Mouse (Mus musculus): ENCODE measurements around the gene Nfam1. TPM values are rescaled to one million over a fixed set of nuclear protein-coding genes. Genes with fewer than 3 reads are reported as not detected.
A peak's percentile ranks its signal among the peaks of the same experiment; 100 is the strongest.

Gene Nfam1
- total and polyA plus RNA-seq, 3 experiments: 7.4 to 10.5 TPM; not detected in 1

DNA sequence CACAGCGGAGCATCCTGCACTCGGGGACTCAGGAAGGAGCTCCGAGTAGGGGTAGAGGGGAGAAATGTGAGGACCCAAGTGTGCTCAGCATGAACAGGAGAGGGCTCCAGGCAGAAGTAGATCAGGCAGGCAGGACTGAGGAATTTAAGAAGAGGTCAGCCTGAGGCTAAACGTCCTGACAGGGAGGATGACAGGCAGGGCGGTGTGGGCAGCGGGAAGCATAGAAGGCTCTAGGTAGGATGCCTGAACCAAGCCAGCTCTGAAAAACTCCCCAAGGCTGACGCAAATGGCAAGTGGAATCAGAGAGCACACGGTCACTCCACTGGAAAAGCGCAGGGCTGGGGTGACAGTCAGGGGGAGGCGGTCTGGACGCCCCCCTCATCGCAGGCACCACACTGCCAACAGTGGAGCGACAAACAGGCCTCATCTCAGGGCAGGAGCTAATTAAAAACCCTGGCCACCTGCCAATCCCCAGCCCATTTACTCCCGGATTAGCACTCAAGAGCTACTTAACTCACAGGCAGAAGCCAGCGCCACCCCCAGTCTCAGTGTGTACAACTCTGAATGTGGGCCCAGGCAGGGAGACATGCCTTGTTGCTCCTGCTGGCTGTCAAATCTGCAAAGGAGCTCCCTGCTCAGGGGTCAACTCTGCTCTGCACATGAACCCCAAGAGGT is 22.0 kb downstream of the Nfam1 start:
- H3K79me2 ChIP-seq (ENCODE audit: control insufficient read depth, insufficient read depth, low read length, poor library complexity): no peaks in the 10 kb centered on the region
- H3K36me3 ChIP-seq (ENCODE audit: control insufficient read depth in 1 of 2, insufficient read depth in 2 of 2, low read length in 2 of 2): peaks cover 0 to 9% of the 10 kb centered on the region in 2 experiments; a peak in 2 of 4 replicates
- H3K27ac ChIP-seq (ENCODE audit: control insufficient read depth, low read depth, low read length): no peak overlapping the region
- no peak overlapping the region for H3K9ac ChIP-seq (ENCODE audit: control insufficient read depth, low read depth, low read length, poor library complexity, severe bottlenecking)
- no peak for TF ChIP-seq UBTF (IDR thresholded peaks at IDR 0.05; ENCODE audit: borderline replicate concordance, insufficient read depth, low read depth, low read length)
- TF ChIP-seq USF1 (IDR thresholded peaks at IDR 0.05; ENCODE audit: low read depth, low read length): no peak
- no peak for TF ChIP-seq TAL1 (IDR thresholded peaks at IDR 0.05; ENCODE audit: low read length)
- no peak for TF ChIP-seq JUND (IDR thresholded peaks at IDR 0.05; ENCODE audit: low read depth, low read length)
- TF ChIP-seq E2F4 (IDR thresholded peaks at IDR 0.05; ENCODE audit: borderline replicate concordance, low read depth, low read length): no peak
- TF ChIP-seq POLR2A (IDR thresholded peaks at IDR 0.05; ENCODE audit: control insufficient read depth in 1 of 2, insufficient read depth in 1 of 2, low read depth in 1 of 2, low read length in 2 of 2, poor library complexity in 1 of 2): no peak
- TF ChIP-seq TBP (IDR thresholded peaks at IDR 0.05; ENCODE audit: low read depth, low read length): no peak
- TF ChIP-seq MYB (IDR thresholded peaks at IDR 0.05; ENCODE audit: low read depth, low read length): no peak
- TF ChIP-seq NRF1 (IDR thresholded peaks at IDR 0.05; ENCODE audit: insufficient read depth, low read depth, low read length, poor library complexity, severe bottlenecking): no peak
- no peak for TF ChIP-seq MEF2A (IDR thresholded peaks at IDR 0.05; ENCODE audit: extremely low read depth, insufficient replicate concordance, low read depth, low read length, poor library complexity, severe bottlenecking)
- TF ChIP-seq ZC3H11A (IDR thresholded peaks at IDR 0.05; ENCODE audit: low read depth, low read length): no peak
- no peak for TF ChIP-seq MAZ (IDR thresholded peaks at IDR 0.05; ENCODE audit: low read depth, low read length)
- TF ChIP-seq MAFK (IDR thresholded peaks at IDR 0.05; ENCODE audit: borderline replicate concordance, low read depth, low read length): no peak
- TF ChIP-seq ZMIZ1 (IDR thresholded peaks at IDR 0.05; ENCODE audit: low read depth, low read length): no peak
- TF ChIP-seq POLR2AphosphoS2 (IDR thresholded peaks at IDR 0.05; ENCODE audit: low read length): no peak
- TF ChIP-seq NELFE (IDR thresholded peaks at IDR 0.05; ENCODE audit: low read depth, low read length): no peak
- no peak for TF ChIP-seq ETS1 (IDR thresholded peaks at IDR 0.05; ENCODE audit: low read depth, low read length)
- TF ChIP-seq USF2 (IDR thresholded peaks at IDR 0.05; ENCODE audit: borderline replicate concordance in 1 of 2, insufficient read depth in 1 of 2, low read depth in 1 of 2, low read length in 2 of 2): no peak
- no peak overlapping the region for H3K4me3 ChIP-seq (ENCODE audit: control insufficient read depth in 1 of 2, insufficient read depth in 1 of 2, low read depth in 2 of 2, low read length in 2 of 2)
- peak; percentile 40 for DNase-seq (ENCODE audit: low read depth, low spot score)
- no peaks in the 10 kb centered on the region for H3K27me3 ChIP-seq (ENCODE audit: control insufficient read depth in 1 of 2, insufficient read depth in 2 of 2, low read length in 2 of 2)
- H3K4me1 ChIP-seq (ENCODE audit: control insufficient read depth in 1 of 2, insufficient read depth in 2 of 2, low read length in 2 of 2): peaks cover 3 to 34% of the 10 kb centered on the region in 2 experiments
- H3K9me3 ChIP-seq (replicated peaks; ENCODE audit: insufficient read depth, low read length): no peaks in the 10 kb centered on the region

DNA sequence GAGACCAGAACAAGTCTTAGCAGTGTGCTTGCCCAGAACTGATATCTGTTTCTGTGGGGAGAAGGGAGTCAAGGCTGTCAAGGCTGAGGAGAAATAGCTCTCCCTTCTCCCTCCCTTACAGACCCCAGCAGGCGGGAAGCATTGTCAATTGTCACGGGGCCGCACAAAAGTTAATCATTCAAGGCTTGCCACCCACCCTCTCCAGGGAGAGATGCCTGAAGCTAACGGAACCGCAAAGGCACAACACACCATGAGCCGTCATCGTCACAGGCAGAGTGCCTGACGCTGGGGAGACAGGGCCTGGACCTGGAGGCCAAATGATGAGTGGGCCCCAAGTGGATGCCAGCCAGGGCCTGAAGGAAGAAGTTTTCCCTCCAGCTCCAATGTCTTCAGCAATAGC is 22.7 kb downstream of the Nfam1 start:
- H3K9me3 ChIP-seq (replicated peaks; ENCODE audit: insufficient read depth, low read length): no peaks in the 10 kb centered on the region
- H3K27ac ChIP-seq (ENCODE audit: control insufficient read depth, low read depth, low read length): no peak overlapping the region
- H3K9ac ChIP-seq (ENCODE audit: control insufficient read depth, low read depth, low read length, poor library complexity, severe bottlenecking): no peak overlapping the region
- no peaks in the 10 kb centered on the region for H3K27me3 ChIP-seq (ENCODE audit: control insufficient read depth in 1 of 2, insufficient read depth in 2 of 2, low read length in 2 of 2)
- DNase-seq (ENCODE audit: low read depth, low spot score): no peak
- H3K36me3 ChIP-seq (ENCODE audit: control insufficient read depth in 1 of 2, insufficient read depth in 2 of 2, low read length in 2 of 2): peaks cover 0 to 9% of the 10 kb centered on the region in 2 experiments; a peak in 2 of 4 replicates
- no peak for TF ChIP-seq MXI1 (IDR thresholded peaks at IDR 0.05; ENCODE audit: low read depth, low read length)
- no peak for TF ChIP-seq MAX (IDR thresholded peaks at IDR 0.05; ENCODE audit: low read length)
- no peak for TF ChIP-seq NELFE (IDR thresholded peaks at IDR 0.05; ENCODE audit: low read depth, low read length)
- TF ChIP-seq ELF1 (IDR thresholded peaks at IDR 0.05; ENCODE audit: low read depth, low read length): no peak
- TF ChIP-seq EP300 (IDR thresholded peaks at IDR 0.05; ENCODE audit: low read depth in 1 of 2, low read length in 2 of 2): no peak
- no peak for TF ChIP-seq MAZ (IDR thresholded peaks at IDR 0.05; ENCODE audit: low read depth, low read length)
- H3K4me1 ChIP-seq (ENCODE audit: control insufficient read depth in 1 of 2, insufficient read depth in 2 of 2, low read length in 2 of 2): peaks cover 3 to 34% of the 10 kb centered on the region in 2 experiments
- no peak overlapping the region for H3K4me3 ChIP-seq (ENCODE audit: control insufficient read depth in 1 of 2, insufficient read depth in 1 of 2, low read depth in 2 of 2, low read length in 2 of 2)
- H3K79me2 ChIP-seq (ENCODE audit: control insufficient read depth, insufficient read depth, low read length, poor library complexity): no peaks in the 10 kb centered on the region
